Mouse (Mus musculus): Measurements from ENCODE around the gene Hmga1.

Hmga1 gene

DNA sequence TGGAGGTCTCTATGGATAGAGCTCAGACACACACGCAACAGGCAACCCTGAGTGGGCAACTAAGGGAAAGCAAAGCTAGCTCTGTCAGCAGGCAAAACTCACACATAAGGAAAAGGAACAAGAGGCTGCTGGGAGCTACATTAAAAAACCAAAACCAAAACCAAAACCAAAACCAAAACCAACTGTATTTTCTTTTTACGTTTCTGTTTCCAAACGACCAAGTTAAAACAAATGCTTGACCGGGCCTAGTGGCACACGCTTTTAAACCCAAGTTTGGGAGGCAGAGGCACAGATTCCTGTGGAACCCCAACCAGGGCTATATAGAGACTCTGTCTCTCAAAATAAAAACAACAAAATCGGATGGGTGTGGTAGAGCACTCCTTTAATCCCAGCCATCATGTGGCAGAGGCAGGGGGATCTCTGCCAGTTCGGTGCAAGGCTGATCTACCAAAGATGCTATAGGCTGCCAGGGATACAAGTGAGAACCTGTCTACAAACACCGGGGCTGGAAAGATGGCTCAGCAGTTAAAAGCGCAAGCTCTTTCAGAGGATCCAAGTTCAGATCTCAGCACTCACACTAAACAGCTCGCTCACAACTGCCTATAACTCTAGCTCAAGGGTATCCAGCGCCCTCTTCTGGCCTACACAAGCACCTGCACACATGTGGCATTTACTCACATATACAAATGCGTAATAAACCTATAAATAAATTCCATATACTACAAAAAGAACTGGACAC, 35.7 kb downstream of the Hmga1 start:
- no peak for DNase-seq

DNA sequence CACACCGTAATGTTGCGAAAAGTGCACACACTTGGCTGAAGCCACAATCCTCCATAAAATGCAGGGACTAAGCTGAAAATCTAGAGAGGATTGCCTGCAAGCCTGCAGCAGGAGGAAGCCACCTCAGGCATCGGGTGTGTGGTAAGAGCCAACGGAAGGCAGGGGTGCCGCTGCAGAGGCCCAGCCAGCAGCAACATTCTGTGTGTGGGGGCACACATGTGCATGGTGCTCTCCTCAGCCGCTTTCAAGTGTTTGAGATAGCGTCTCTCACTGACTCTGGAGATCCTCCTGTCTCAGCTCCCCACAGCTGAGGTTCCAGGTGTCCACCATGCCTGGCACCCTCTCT, 36.2 kb downstream of the Hmga1 start:
- no peak for DNase-seq

DNA sequence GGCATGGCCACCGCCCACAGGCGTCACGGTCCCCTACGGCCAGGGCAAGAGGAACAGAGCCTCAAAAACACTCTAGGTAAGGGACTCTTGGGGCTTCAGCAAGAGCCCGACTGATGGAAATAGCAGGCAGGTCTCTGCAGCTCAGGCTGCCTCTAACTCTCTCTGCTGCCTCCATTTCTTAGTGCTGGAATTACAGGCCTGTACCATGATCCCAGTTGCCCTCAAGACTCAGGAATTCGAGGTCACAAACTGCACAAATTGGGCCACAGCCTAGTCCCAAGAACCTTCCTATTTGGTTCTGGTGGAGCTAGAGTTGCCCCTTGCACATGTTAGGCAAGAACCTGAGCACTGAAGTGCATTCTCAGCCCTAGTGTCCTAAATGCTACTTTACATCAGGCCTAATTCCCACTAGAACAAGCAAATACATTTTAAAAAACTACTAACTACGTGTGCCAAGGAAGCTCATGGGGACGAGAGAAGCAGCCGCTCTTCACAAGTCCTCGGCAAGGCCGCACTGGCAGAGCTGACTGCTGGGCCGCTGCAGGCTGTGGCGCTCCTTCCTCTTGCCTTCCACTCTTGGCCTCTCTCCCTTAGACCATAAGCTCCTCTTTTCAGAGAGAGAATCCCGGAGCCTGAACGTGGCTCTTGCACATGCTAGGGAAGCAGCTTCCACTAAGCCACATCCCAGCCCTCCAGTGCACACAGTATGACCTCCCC, 39.5 kb downstream of the Hmga1 start:
- DNase-seq = no peak

DNA sequence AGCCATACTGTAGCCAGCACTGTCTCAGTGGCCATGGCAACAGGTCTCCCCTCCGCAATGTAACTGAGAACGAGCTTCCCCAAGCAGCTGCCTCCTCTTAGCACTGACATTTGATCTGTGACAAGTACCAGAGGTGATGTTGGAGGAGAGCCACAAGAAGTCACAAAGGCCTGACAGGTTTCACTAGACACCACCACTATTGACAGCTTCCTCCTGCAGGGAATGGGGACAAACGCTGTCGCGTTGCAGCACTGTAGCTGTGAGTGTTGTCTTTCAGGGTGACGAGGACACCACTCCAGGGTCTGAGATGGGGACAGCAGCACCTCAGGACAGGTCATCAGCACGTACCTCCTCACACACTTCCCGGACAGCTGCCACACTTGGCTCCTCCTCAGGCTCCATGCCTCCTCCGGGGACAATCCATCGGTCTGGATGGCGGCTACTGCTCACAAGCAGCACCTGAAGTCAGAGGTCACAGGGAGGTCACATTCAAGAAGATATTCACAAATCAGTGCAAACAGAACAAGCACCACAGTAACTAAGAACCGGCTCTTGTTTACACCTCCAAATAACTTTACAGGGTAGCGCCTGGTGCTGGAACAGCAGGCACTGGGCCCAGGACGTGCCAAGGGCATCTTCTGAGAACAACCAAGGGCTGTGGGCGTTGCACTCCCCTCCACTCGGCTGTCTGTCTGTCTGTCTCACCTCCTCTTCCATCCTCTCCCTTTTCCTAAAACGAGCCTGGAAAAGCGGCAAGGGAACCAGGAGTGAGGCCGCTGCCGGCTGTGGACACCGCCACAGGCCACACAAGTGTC, 40.3 kb downstream of the Hmga1 start:
- DNase-seq = no peak

DNA sequence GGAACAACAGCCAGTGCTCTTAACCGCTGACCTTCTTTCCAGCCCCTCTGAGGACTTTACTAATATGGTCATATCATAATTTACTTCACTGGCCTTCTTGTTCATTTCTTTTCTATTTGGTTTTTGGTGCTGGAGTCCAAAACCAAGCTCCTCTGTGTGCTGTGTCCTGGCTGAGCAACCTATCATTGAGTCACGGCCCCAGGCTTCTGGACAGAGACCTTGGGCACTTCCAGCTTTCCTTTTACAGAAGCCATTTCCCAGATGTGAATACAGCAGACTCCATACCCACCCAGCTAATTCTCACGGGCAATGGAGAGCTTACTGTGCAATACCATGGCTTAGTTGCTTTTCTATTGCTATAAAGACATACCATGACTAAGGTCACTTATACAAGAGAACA, 44.0 kb downstream of the Hmga1 start:
- no peak for DNase-seq

DNA sequence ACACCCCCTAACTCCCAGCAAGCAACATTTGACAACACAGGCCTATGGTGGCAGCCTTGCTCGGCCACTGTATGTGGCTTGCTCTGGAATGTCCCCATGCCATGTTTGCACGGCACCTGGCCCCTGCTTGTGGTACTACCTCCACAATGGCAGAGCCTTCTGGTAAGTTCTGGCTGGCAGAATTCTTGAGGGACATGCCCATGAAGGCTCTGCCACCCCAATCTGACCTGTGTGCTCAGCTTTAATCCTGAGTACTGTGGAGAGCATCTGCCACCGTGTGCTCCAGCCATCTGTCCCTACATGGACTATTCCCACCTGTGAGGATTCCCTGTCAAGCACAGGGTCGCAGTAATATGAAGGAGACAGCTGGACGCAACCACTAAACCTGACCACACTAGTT, 44.6 kb downstream of the Hmga1 start:
- no peak for DNase-seq

DNA sequence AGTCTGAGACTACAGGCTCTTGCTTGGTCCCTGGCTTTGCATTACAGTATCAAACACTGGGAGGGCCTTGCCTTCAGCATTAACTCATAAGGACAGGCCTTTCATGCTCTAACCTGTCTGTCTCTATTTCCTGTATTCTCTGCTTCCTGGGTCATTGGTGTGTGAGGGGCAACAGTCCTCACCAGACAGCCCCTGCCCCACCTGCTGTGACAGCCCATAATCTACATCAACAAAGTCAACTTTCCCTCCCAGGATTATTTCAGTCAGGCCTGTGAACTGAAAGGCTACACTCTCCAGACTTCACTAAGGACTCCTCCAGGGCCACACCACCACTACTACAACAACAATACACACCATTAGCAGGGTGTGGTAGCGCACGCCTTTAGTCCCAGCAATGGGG, 46.7 kb downstream of the Hmga1 start:
- DNase-seq = no peak

DNA sequence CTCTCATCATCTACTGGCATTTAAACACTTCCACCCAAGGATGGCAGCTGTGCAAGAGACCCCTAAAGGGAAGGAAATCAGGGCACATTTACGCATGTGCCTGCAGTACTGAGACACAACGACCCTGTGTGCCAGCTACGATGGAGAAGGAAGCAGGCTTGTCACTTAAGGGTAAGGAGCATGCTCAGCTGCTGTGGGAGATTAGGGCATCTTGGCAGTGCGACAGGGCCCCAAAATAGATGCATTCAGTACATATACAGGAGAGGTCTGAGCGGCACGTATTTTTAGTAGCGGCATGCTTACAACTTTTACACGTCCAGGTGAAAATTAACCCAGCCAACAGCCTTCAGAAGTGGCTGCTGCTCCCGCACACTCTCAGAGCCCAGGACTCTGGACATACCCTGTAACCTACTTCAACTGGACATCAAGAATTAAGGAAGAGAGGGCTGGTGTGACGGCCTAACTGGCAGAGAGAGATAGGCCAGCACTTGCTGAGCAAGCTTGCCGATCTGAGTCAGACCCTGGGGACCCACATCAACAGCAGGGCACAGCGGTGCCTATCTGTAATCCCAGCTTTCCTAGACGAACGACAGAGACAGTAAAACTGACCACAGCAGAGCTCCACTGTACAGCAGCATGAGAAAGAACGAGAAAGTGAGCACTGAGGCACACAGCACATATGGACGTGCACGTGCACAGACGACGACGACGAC, 47.4 kb downstream of the Hmga1 start:
- no peak for DNase-seq

DNA sequence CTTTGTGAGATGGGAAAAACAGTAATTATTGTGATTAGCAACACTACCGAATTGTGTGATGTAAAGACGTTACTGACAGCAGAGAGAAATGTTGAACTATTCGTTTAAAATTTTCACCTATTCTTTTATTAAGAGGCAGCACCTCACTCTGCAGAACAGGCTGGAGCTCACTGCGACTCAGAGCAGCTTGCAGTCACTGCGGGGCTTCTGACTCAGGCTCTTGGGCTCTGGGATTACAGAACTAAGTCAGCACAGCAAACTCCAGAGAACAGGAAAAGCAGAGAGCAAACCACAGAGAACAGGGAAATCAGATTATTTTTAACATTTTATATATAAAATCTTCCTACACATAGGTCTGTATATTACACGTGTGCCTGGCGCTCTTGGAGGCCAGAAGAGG, 53.3 kb downstream of the Hmga1 start:
- no peak for DNase-seq

DNA sequence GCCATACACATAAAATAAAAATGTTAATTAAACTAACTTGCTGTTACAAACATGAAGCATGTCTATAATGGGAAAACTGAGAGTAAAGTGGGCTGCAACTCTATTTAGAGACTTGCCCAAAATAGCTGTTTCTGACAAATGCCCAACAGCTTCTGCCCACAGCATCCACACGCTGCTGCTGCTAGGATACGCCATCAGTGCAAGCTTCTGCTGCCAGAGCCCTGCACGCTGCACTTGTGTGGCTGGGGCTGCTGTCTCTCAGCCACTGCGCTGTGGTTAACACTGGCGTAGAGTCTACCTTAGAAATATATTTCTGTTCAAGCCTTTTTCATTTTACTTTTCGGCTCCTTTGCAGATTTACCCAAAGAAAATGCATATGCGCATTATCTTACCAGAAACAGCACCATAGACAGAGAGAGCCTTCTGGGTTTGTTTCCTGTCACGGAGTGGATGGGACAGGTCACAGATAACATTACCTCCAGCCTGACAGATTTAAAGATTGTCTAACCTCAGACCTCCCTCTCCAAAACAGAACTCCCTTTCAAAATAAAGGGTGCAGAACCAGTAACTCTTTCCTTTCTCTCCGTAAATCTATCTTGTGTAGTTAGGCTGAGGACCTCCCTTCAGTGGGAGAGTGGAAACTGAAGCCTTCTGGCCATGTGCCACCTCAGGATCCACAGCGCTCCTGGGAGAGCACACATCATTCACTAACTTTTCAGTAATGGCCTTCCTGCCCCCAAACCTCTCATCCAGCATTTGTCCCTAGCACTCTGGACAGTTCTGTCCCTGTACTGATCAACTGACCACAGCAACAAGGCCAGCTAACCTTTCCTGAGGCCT, 54.6 kb downstream of the Hmga1 start:
- no peak for DNase-seq

DNA sequence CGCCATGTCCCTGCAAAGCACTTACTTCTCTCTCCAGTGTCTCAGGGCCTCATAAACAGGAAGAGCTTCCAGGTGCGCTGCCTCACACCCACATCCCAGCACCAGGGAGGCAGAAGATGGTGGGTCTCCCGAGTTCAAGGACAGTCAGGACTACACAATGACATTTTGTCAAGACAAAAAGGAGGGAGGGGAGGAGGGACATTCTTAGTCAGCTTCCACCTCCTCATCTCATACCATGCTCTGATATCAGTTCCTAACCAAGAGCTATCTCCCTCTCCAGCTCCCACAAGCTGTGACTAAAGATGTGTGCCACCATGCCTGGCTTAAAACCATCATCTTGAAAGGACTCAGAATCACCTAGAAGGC, 55.2 kb downstream of the Hmga1 start:
- DNase-seq = no peak

DNA sequence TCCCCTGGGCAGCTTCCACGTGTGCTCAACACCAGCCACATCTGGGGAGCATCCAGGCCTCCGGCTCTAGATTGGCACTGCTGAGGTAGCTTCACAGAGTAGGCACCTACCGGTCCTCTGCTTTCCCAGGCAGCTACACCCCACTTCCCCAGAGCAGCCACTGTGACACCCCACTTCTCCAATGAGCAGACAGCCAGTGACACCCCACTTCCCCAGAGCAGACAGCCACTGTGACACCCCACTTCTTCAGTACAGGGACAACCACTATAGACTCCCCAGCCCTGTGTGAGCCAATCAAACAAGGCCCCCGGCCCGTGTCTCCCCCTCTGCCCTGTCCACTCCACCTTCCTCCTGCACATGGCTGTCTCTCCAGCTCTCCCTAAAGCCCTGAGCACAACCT, 55.7 kb downstream of the Hmga1 start:
- no peak for DNase-seq

DNA sequence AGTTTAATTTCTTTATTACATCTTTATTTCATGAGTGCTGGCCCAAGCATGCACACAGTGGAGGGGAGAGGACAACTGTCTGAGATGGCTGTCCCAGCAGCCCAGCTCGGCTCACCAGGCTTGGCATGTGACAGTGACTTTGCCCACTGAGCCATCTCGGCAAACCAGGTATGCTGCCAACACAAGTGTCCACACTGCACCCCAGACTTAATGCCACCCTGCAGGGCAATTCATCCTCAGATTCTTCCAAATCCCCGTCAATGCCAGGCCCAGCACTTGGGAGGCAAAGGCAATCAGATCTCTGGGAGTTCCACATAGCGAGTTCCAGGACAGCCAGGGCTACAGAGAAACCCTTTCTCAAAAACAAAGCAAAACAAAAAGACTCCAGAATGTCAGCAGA, 56.7 kb downstream of the Hmga1 start:
- DNase-seq = no peak
